Mouse (Mus musculus): Measurements from ENCODE around the gene 1700102P08Rik. TPM values are rescaled to one million over a fixed set of nuclear protein-coding genes. Genes with fewer than 3 reads are reported as not detected.

1700102P08Rik gene
- polyA plus RNA-seq, 1 experiment: not detected

GRCm38 (mm10) chr9:108439176-108439575 lies 46.6 kb downstream of the 1700102P08Rik start:
- no peak for TF ChIP-seq CTCF (IDR thresholded peaks at IDR 0.05; ENCODE audit: extremely low read depth, insufficient read length, insufficient replicate concordance, low read depth, low read length)
- no peak for TF ChIP-seq POLR2A (IDR thresholded peaks at IDR 0.05; ENCODE audit: low read depth, low read length)
- H3K27me3 ChIP-seq (ENCODE audit: control insufficient read depth, insufficient read depth, low read length): no peaks in the 10 kb centered on the region
- no peaks in the 10 kb centered on the region for H3K4me1 ChIP-seq (ENCODE audit: control insufficient read depth, insufficient read depth, insufficient read length, low read length)
- no peaks in the 10 kb centered on the region for H3K36me3 ChIP-seq (ENCODE audit: control insufficient read depth, insufficient read depth, low read length)
- no peak overlapping the region for H3K27ac ChIP-seq (ENCODE audit: insufficient read depth, low read depth, low read length)
- WGBS: 87% methylated on average over 6 of the region's 6 CpGs
- no peak overlapping the region for H3K4me3 ChIP-seq (ENCODE audit: low read depth, low read length)

GRCm38 (mm10) chr9:108440485-108440884 lies 47.9 kb downstream of the 1700102P08Rik start:
- WGBS: 68% methylated on average over 5 of the region's 5 CpGs
- H3K27ac ChIP-seq (ENCODE audit: insufficient read depth, low read depth, low read length): no peak overlapping the region
- H3K27me3 ChIP-seq (ENCODE audit: control insufficient read depth, insufficient read depth, low read length): no peaks in the 10 kb centered on the region
- no peaks in the 10 kb centered on the region for H3K4me1 ChIP-seq (ENCODE audit: control insufficient read depth, insufficient read depth, insufficient read length, low read length)
- TF ChIP-seq POLR2A (IDR thresholded peaks at IDR 0.05; ENCODE audit: low read depth, low read length): no peak
- no peak for TF ChIP-seq CTCF (IDR thresholded peaks at IDR 0.05; ENCODE audit: extremely low read depth, insufficient read length, insufficient replicate concordance, low read depth, low read length)
- no peaks in the 10 kb centered on the region for H3K36me3 ChIP-seq (ENCODE audit: control insufficient read depth, insufficient read depth, low read length)
- no peak overlapping the region for H3K4me3 ChIP-seq (ENCODE audit: low read depth, low read length)

DNA sequence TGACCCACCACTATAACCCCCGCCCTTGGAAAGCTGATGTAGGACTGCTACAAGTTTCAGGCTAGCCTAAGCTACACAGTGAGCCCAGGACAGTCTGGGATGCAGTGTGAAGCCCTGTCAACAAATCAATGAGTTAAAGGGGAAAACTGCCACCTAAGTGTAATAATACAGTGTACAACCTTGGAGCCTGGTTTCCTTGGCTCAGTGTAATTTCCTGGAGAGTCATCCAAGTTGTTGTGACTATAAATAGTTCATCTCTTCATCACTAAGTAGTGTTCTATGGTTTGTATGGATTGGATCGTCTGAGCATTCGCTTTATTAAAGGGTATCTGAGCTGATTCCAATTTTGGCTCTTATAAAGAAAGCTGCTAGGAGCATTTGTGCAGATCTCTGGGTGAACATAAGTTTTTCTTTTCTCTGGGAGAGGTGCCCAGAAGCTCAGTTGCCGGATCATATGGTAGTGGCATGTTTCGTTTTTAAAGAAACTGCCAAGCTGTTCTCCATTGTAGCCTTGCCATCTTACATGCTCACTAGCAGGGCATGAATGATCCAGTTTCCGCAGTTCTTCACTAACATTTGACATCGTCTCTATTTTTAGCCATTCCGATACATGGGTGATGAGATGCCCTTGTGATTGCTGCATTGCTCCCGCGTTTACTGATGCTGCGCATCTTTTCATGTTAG lies 48.8 kb downstream of the 1700102P08Rik start:
- no peak overlapping the region for H3K27ac ChIP-seq (ENCODE audit: insufficient read depth, low read depth, low read length)
- WGBS: 80% methylated on average over 11 of the region's 11 CpGs
- H3K4me3 ChIP-seq (ENCODE audit: low read depth, low read length): no peak overlapping the region
- H3K27me3 ChIP-seq (ENCODE audit: control insufficient read depth, insufficient read depth, low read length): no peaks in the 10 kb centered on the region
- peaks cover 2% of the 10 kb centered on the region; the same call in 1 of the 2 replicates for H3K4me1 ChIP-seq (ENCODE audit: control insufficient read depth, insufficient read depth, insufficient read length, low read length)
- H3K36me3 ChIP-seq (ENCODE audit: control insufficient read depth, insufficient read depth, low read length): no peaks in the 10 kb centered on the region
- TF ChIP-seq CTCF (IDR thresholded peaks at IDR 0.05; ENCODE audit: extremely low read depth, insufficient read length, insufficient replicate concordance, low read depth, low read length) (no peak), POLR2A (IDR thresholded peaks at IDR 0.05; ENCODE audit: low read depth, low read length) (no peak)

- H3K27ac ChIP-seq (ENCODE audit: insufficient read depth, low read depth, low read length): no peak overlapping the region
- TF ChIP-seq POLR2A (IDR thresholded peaks at IDR 0.05; ENCODE audit: low read depth, low read length): no peak
- no peak for TF ChIP-seq CTCF (IDR thresholded peaks at IDR 0.05; ENCODE audit: extremely low read depth, insufficient read length, insufficient replicate concordance, low read depth, low read length)
- H3K4me3 ChIP-seq (ENCODE audit: low read depth, low read length): no peak overlapping the region
- peaks cover 2% of the 10 kb centered on the region; the same call in 1 of the 2 replicates for H3K4me1 ChIP-seq (ENCODE audit: control insufficient read depth, insufficient read depth, insufficient read length, low read length)
- 57% methylated on average over 9 of the region's 9 CpGs for WGBS
- no peaks in the 10 kb centered on the region for H3K36me3 ChIP-seq (ENCODE audit: control insufficient read depth, insufficient read depth, low read length)
- no peaks in the 10 kb centered on the region for H3K27me3 ChIP-seq (ENCODE audit: control insufficient read depth, insufficient read depth, low read length)
Measured at GRCm38 (mm10) chr9:108445125-108445524, 52.5 kb downstream of the 1700102P08Rik start.

DNA sequence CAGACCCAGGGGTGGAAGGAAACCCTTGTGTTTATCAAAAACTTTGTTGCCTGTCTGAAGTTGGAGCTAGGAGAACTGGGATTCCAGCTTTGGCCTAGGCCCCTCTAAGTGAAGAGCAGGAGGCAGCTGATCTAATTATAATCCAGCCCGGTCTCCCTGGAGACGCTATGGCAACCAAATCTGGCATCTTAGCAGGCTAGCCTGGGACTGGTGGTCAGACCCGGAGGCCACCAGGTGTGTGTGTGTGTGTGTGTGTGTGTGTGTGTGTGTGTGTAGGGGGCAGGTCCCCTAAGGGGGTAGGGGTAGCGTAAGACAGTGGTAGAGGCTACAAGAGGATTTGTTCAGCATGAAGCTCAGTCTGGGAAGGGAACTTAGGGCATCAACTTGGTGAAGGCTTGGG lies 57.3 kb downstream of the 1700102P08Rik start:
- WGBS: 76% methylated on average over 4 of the region's 4 CpGs
- H3K36me3 ChIP-seq (ENCODE audit: control insufficient read depth, insufficient read depth, low read length): no peaks in the 10 kb centered on the region
- no peaks in the 10 kb centered on the region for H3K27me3 ChIP-seq (ENCODE audit: control insufficient read depth, insufficient read depth, low read length)
- no peak for TF ChIP-seq CTCF (IDR thresholded peaks at IDR 0.05; ENCODE audit: extremely low read depth, insufficient read length, insufficient replicate concordance, low read depth, low read length)
- H3K4me1 ChIP-seq (ENCODE audit: control insufficient read depth, insufficient read depth, insufficient read length, low read length): peaks cover 18% of the 10 kb centered on the region
- no peak overlapping the region for H3K4me3 ChIP-seq (ENCODE audit: low read depth, low read length)
- H3K27ac ChIP-seq (ENCODE audit: insufficient read depth, low read depth, low read length): no peak overlapping the region

GRCm38 (mm10) chr9:108450292-108451169 lies 57.9 kb downstream of the 1700102P08Rik start:
- Histone ChIP-seq H3K27me3 (ENCODE audit: control insufficient read depth, insufficient read depth, low read length) (no peaks in the 10 kb centered on the region), H3K36me3 (ENCODE audit: control insufficient read depth, insufficient read depth, low read length) (no peaks in the 10 kb centered on the region), H3K27ac (ENCODE audit: insufficient read depth, low read depth, low read length) (no peak overlapping the region), H3K4me3 (ENCODE audit: low read depth, low read length) (no peak overlapping the region), H3K4me1 (ENCODE audit: control insufficient read depth, insufficient read depth, insufficient read length, low read length) (peaks cover 18% of the 10 kb centered on the region)
- WGBS: 36% methylated on average over 21 of the region's 21 CpGs
- TF ChIP-seq POLR2A (IDR thresholded peaks at IDR 0.05; ENCODE audit: low read depth, low read length): no peak
- no peak for TF ChIP-seq CTCF (IDR thresholded peaks at IDR 0.05; ENCODE audit: extremely low read depth, insufficient read length, insufficient replicate concordance, low read depth, low read length)

DNA sequence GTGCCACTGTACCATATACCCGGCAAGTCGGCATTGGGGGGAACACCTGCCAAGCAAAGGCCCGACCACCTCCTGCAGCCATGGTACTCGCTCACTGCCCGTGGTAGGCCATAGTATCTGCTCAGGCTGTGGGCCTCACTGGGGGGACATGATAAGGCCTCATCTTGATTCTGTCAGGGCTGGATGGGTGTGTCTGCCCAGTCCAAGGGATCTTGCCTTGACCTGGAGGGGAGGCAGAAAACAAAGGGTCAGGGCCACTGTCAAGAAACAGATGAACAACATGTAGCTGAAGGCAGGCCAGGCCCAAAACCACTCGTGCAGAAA lies 58.5 kb downstream of the 1700102P08Rik start:
- Histone ChIP-seq H3K27me3 (ENCODE audit: control insufficient read depth, insufficient read depth, low read length) (no peaks in the 10 kb centered on the region), H3K4me3 (ENCODE audit: low read depth, low read length) (no peak overlapping the region), H3K4me1 (ENCODE audit: control insufficient read depth, insufficient read depth, insufficient read length, low read length) (peaks cover 16% of the 10 kb centered on the region), H3K27ac (ENCODE audit: insufficient read depth, low read depth, low read length) (no peak overlapping the region), H3K36me3 (ENCODE audit: control insufficient read depth, insufficient read depth, low read length) (no peaks in the 10 kb centered on the region)
- no peak for TF ChIP-seq POLR2A (IDR thresholded peaks at IDR 0.05; ENCODE audit: low read depth, low read length)
- no peak for TF ChIP-seq CTCF (IDR thresholded peaks at IDR 0.05; ENCODE audit: extremely low read depth, insufficient read length, insufficient replicate concordance, low read depth, low read length)
- 62% methylated on average over 6 of the region's 6 CpGs for WGBS

Data from small intestine, adult 2 months (tissue).